Mouse (Mus musculus) NIH3T3 (cell line): ENCODE data around the gene Fabp1.

Source experiments
- DNase-seq: peaks from one replicate; pipeline ENCODE4 v3.0.0-alpha.2; 2012; ENCODE audit warnings: low read depth

Gene Fabp1

GRCm38 (mm10) chr6:71212471-71212870, 12.8 kb downstream of the Fabp1 start:
- no peak for DNase-seq

GRCm38 (mm10) chr6:71221501-71221900, 21.9 kb downstream of the Fabp1 start:
- DNase-seq = no peak

GRCm38 (mm10) chr6:71224184-71224943, 24.7 kb downstream of the Fabp1 start:
- peak; percentile 59 for DNase-seq

GRCm38 (mm10) chr6:71226544-71226943, 26.9 kb downstream of the Fabp1 start:
- no peak for DNase-seq

- no peak for DNase-seq
These were observed 27.6 kb downstream of the Fabp1 start for GRCm38 (mm10) chr6:71227157-71227770.

- DNase-seq = no peak
These were observed 35.5 kb downstream of the Fabp1 start for GRCm38 (mm10) chr6:71235121-71235520.

GRCm38 (mm10) chr6:71235944-71236343, 36.3 kb downstream of the Fabp1 start:
- DNase-seq = no peak

- no peak for DNase-seq
These were observed 36.9 kb downstream of the Fabp1 start for GRCm38 (mm10) chr6:71236506-71236905.

- no peak for DNase-seq
These were observed 37.4 kb downstream of the Fabp1 start for GRCm38 (mm10) chr6:71237031-71237431.

DNA sequence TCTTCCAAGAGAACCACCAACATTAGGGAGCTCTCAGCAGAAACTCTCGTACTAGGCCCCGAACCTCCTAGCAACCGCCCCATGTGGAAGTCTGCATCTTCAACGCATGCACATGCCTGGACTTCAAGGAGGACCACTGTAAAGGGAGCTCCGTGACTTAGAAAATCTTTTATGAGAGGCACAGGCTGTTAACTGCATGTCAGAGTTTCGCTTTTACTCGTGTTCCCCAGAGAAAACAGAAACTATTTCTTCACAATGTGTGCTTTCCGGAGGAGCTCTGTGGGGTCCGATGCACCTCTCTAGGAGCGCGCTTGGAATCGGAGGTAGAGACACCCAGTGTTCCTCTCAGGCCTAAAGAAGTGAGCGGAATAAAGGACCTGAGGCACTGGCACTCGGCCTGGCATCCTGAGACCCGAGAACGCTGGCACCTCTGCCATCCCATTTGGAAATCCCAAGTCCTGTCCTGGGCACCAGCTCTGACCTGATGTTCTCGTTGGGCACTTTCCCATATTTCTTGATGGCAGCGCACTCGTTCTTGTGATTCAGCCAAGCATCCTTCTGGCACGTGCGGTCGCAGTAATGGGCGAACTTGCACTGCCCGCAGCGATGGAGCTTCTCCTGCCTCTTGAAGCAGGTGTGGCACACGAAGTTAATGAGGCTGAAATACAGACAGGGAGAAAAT, 39.6 kb downstream of the Fabp1 start:
- DNase-seq = no peak

- no peak for DNase-seq
These were observed 41.2 kb downstream of the Fabp1 start for GRCm38 (mm10) chr6:71240831-71241230.

DNA sequence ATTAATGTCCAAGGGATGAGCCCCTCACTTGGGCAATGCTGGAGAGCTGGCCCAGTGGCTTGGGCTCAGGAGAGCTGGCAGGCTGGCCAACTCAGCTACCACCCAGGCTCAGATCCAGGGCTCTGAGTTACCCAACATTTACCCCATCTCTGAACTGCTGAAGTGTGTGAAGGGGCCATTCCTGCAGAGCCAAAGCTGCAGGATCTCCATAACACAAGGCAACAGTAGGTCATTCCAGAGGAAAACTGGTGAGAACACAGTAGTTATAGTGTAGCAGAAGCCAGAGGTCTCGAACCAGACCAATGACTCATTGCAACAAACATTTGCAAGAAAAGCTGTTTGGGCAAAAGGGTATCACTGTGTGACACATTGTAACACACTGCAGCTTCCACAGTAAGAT, 43.2 kb downstream of the Fabp1 start:
- no peak for DNase-seq

DNA sequence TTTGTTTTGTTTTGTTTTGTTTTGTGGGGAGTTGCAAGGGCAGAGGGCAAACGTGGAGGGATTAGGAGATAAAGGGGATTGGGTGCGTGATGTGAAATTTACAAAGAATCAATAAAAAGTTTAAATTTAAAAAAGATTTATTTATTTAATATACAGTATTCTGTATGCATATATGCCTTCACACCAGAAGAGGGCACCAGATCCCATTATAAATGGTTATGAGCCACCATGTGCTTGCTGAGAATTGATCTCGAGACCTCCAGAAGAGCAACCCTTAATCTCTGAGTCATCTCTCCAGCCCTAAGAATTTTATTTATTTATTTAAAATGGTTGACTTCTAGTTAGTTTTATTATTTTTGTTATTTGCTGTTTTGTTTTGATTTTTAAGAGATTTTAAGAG, 43.6 kb downstream of the Fabp1 start:
- DNase-seq = peak; percentile 14

- no peak for DNase-seq
These were observed 48.8 kb downstream of the Fabp1 start for GRCm38 (mm10) chr6:71248420-71248819.

GRCm38 (mm10) chr6:71249615-71250014, 50.0 kb downstream of the Fabp1 start:
- no peak for DNase-seq

- DNase-seq = no peak
These were observed 51.3 kb downstream of the Fabp1 start for GRCm38 (mm10) chr6:71250951-71251350.

- no peak for DNase-seq
These were observed 54.8 kb downstream of the Fabp1 start for GRCm38 (mm10) chr6:71254456-71254855.
